Mouse (Mus musculus) CH12.LX (cell line): ENCODE results near the gene Sh2b1. TPM values are rescaled to one million over a fixed set of nuclear protein-coding genes. Genes with fewer than 3 reads are reported as not detected.
A peak's percentile ranks its signal among the peaks of the same experiment; 100 is the strongest.

Source experiments
- DNase-seq: peaks from one replicate; pipeline ENCODE4 v3.0.0-alpha.2; 2013; ENCODE audit errors: extremely low read depth
- H3K27ac ChIP-seq: 2 replicates; pipeline ENCODE4 v1.5.1; 2012; ENCODE audit warnings: low read depth, mild to moderate bottlenecking, control low read depth, moderate library complexity; ENCODE audit not compliant: insufficient read depth
- H3K27me3 ChIP-seq: replicated peaks from 2 replicates; pipeline ENCODE3; 2012; ENCODE audit warnings: inconsistent platforms
- H3K36me3 ChIP-seq, 2 experiments: replicated peaks in 1 of 2; 2 replicates each; pipeline versions ENCODE3 to v1.6.1; 2012; ENCODE audit warnings: inconsistent platforms in 1 of 2, low read length in 1 of 2, mild to moderate bottlenecking in 1 of 2, mixed read lengths in 1 of 2, moderate library complexity in 1 of 2; ENCODE audit not compliant: control insufficient read depth in 1 of 2, insufficient read depth in 1 of 2
- H3K4me1 ChIP-seq, 2 experiments: 2 replicates each; pipeline ENCODE4 v1.6.1; 2012; ENCODE audit warnings: inconsistent platforms in 1 of 2, moderate library complexity in 1 of 2; ENCODE audit not compliant: insufficient read depth in 2 of 2, control insufficient read depth in 1 of 2
- H3K4me2 ChIP-seq: 2 replicates; pipeline ENCODE4 v1.6.1; 2012; ENCODE audit warnings: low read depth, mild to moderate bottlenecking, control low read depth; ENCODE audit not compliant: poor library complexity, insufficient read depth, severe bottlenecking
- H3K4me3 ChIP-seq, 3 experiments: fragments of 150-350 bp in 1 of 3; sonication (generic) in 1 of 3; replicated peaks in 1 of 3; 2 replicates each; pipeline versions ENCODE3 to v1.5.1; 2011 to 2012; ENCODE audit warnings: low read depth in 2 of 3, low read length in 2 of 3, mild to moderate bottlenecking in 2 of 3, moderate library complexity in 2 of 3, control low read depth in 1 of 3, improper control_type of control experiment in 1 of 3, inconsistent platforms in 1 of 3, mixed read lengths in 1 of 3; ENCODE audit not compliant: poor library complexity in 1 of 3
- H3K79me2 ChIP-seq: replicated peaks from 2 replicates; pipeline ENCODE4 v1.6.1; 2012; ENCODE audit warnings: mild to moderate bottlenecking, moderate library complexity; ENCODE audit not compliant: control insufficient read depth, poor library complexity, insufficient read depth, severe bottlenecking; ENCODE audit errors: extremely low read depth
- H3K9ac ChIP-seq: 2 replicates; pipeline ENCODE4 v1.6.1; 2012; ENCODE audit warnings: low read depth, mild to moderate bottlenecking, control low read depth, moderate library complexity; ENCODE audit not compliant: insufficient read depth
- H3K9me3 ChIP-seq: replicated peaks from 2 replicates; pipeline ENCODE3; 2012; ENCODE audit warnings: low read length, inconsistent platforms, mixed read lengths
- BHLHE40 ChIP-seq: IDR thresholded peaks from 2 replicates; pipeline ENCODE4 v1.6.1; 2011; ENCODE audit warnings: mild to moderate bottlenecking, low read depth, low read length, improper control_type of control experiment
- CHD1 ChIP-seq: IDR thresholded peaks from 2 replicates; pipeline ENCODE4 v1.6.1; 2012; ENCODE audit warnings: low read depth, low read length, improper control_type of control experiment, inconsistent platforms
- CTCF ChIP-seq, 2 experiments: IDR thresholded peaks in 1 of 2; conservative IDR thresholded peaks in 1 of 2; 2 replicates each; pipeline ENCODE4 v1.5.1; 2011 to 2012; ENCODE audit warnings: low read depth in 2 of 2, low read length in 2 of 2, improper control_type of control experiment in 1 of 2, inconsistent platforms in 1 of 2, mild to moderate bottlenecking in 1 of 2, moderate library complexity in 1 of 2
- E2F4 ChIP-seq: IDR thresholded peaks from 2 replicates; pipeline ENCODE4 v1.6.1; 2011; ENCODE audit warnings: low read depth, low read length, improper control_type of control experiment; ENCODE audit not compliant: insufficient replicate concordance
- ELF1 ChIP-seq: IDR thresholded peaks from 2 replicates; pipeline ENCODE4 v1.6.1; 2014; ENCODE audit warnings: low read depth, mild to moderate bottlenecking, inconsistent platforms, low read length, improper control_type of control experiment
- EP300 ChIP-seq: IDR thresholded peaks from 2 replicates; pipeline ENCODE4 v1.6.1; 2011; ENCODE audit warnings: low read length, improper control_type of control experiment
- ETS1 ChIP-seq: conservative IDR thresholded peaks from 2 replicates; pipeline ENCODE4 v1.6.1; 2012; ENCODE audit warnings: low read depth, mild to moderate bottlenecking, inconsistent platforms, low read length, improper control_type of control experiment, moderate library complexity
- HCFC1 ChIP-seq: IDR thresholded peaks from 2 replicates; pipeline ENCODE4 v1.6.1; 2012; ENCODE audit warnings: low read depth, mild to moderate bottlenecking, inconsistent platforms, low read length, improper control_type of control experiment
- JUN ChIP-seq: IDR thresholded peaks from 2 replicates; pipeline ENCODE4 v1.6.1; 2011; ENCODE audit warnings: low read depth, mild to moderate bottlenecking, low read length, improper control_type of control experiment, moderate library complexity; ENCODE audit not compliant: insufficient read depth
- JUND ChIP-seq: conservative IDR thresholded peaks from 2 replicates; pipeline ENCODE4 v1.6.1; 2011; ENCODE audit warnings: low read depth, low read length, improper control_type of control experiment
- KAT2A ChIP-seq: IDR thresholded peaks from 2 replicates; pipeline ENCODE4 v1.6.1; 2012; ENCODE audit warnings: low read length, improper control_type of control experiment, inconsistent platforms; ENCODE audit not compliant: insufficient replicate concordance
- MAZ ChIP-seq: IDR thresholded peaks from 2 replicates; pipeline ENCODE4 v1.6.1; 2012; ENCODE audit warnings: low read depth, mild to moderate bottlenecking, inconsistent platforms, low read length, improper control_type of control experiment, moderate library complexity
- NELFE ChIP-seq: IDR thresholded peaks from 2 replicates; pipeline ENCODE4 v1.6.1; 2011; ENCODE audit warnings: low read depth, low read length, improper control_type of control experiment
- PAX5 ChIP-seq: IDR thresholded peaks from 2 replicates; pipeline ENCODE4 v1.6.1; 2012; ENCODE audit warnings: low read length, inconsistent platforms, mixed read lengths
- RCOR1 ChIP-seq: conservative IDR thresholded peaks from 2 replicates; pipeline ENCODE4 v1.6.1; 2012; ENCODE audit warnings: low read depth, mild to moderate bottlenecking, inconsistent platforms, low read length, improper control_type of control experiment
- SIN3A ChIP-seq: IDR thresholded peaks from 2 replicates; pipeline ENCODE4 v1.6.1; 2012; ENCODE audit warnings: low read length, improper control_type of control experiment, inconsistent platforms
- SMC3 ChIP-seq: IDR thresholded peaks from 2 replicates; pipeline ENCODE4 v1.6.1; 2011; ENCODE audit warnings: low read depth, low read length, improper control_type of control experiment
- TCF12 ChIP-seq: IDR thresholded peaks from 2 replicates; pipeline ENCODE4 v1.6.1; 2014; ENCODE audit warnings: low read depth, mild to moderate bottlenecking, inconsistent platforms, low read length, improper control_type of control experiment
- UBTF ChIP-seq: IDR thresholded peaks from 2 replicates; pipeline ENCODE4 v1.6.1; 2012; ENCODE audit warnings: low read depth, mild to moderate bottlenecking, inconsistent platforms, low read length, improper control_type of control experiment, moderate library complexity
- USF1 ChIP-seq: IDR thresholded peaks from 2 replicates; pipeline ENCODE4 v1.6.1; 2014; ENCODE audit warnings: low read depth, mild to moderate bottlenecking, inconsistent platforms, low read length, improper control_type of control experiment
- USF2 ChIP-seq: conservative IDR thresholded peaks from 2 replicates; pipeline ENCODE4 v1.6.1; 2011; ENCODE audit warnings: low read depth, low read length, improper control_type of control experiment
- ZC3H11A ChIP-seq: IDR thresholded peaks from 2 replicates; pipeline ENCODE4 v1.6.1; 2012; ENCODE audit warnings: low read depth, mild to moderate bottlenecking, inconsistent platforms, low read length, improper control_type of control experiment
- ZNF384 ChIP-seq: IDR thresholded peaks from 2 replicates; pipeline ENCODE4 v1.6.1; 2012; ENCODE audit warnings: low read depth, low read length, improper control_type of control experiment, inconsistent platforms
- dilution Hi-C: fragments of 300-500 bp; cut with MboI; formaldehyde crosslinking; loops from 2 replicates; pipeline ENCODE4 v1.14.3; 2020; ENCODE audit warnings: low sequenced_read_pairs; ENCODE audit not compliant: extremely low pct_unique_long_range_greater_than_20kb, extremely low pct_ligation_motif_present
- in situ Hi-C: fragments of 300-500 bp; cut with MboI; formaldehyde crosslinking; loops from 3 replicates; pipeline ENCODE4 v1.14.3; 2019; ENCODE audit warnings: low sequenced_read_pairs, low pct_ligation_motif_present, low pct_unique_long_range_greater_than_20kb, mixed read lengths
- polyA plus RNA-seq: library from polyadenylated mRNA; unstranded; fragments of >175 nt; gene quantifications from 2 replicates; pipeline ENCODE4 v1.2.1, GENCODE M21; 2012; ENCODE audit warnings: low read depth; ENCODE audit not compliant: insufficient read length
- total RNA-seq, 2 experiments: library from RNA; depleted of rRNA; stranded (reverse); fragments of 300-350 nt in 1 of 2; fragments of >200 nt in 1 of 2; gene quantifications; 2 replicates each; pipeline ENCODE4 v1.2.3; 2012 to 2014

Gene Sh2b1
- total and polyA plus RNA-seq, 3 experiments = 5.2 to 31.3 (median 13.4) TPM

DNA sequence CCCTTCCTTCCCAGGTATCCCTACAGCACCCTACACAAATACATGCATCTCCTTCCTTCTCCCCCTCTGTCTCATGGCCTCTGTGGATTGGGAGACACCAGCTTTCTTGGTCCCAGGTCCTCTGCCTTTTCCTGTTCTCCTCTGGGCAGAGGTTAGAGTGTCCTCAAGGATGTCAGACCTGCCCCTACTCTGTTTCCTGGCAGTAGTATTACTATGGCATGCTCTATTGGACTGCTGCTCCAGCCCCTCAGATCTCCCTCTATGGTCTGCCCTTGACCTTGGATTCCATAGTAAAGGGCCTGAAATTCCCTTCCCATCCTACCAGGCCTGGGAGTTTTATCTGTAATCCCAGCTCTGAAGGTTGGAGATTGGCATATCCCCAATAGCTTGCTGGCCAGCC lies 45.1 kb downstream of the Sh2b1 start:
- Histone ChIP-seq H3K9me3 (peaks cover 7% of the 10 kb centered on the region), H3K4me2 (no peak overlapping the region), H3K79me2 (peaks cover 11% of the 10 kb centered on the region; the same call in 1 of the 2 replicates), H3K27ac (no peak overlapping the region), H3K27me3 (no peaks in the 10 kb centered on the region), H3K36me3 (peaks cover 42 to 67% of the 10 kb centered on the region in 2 experiments), H3K4me1 (peaks cover 9 to 42% of the 10 kb centered on the region in 2 experiments), H3K9ac (no peak overlapping the region), H3K4me3 (peak overlapping the region in 1 of 3 experiments; percentile 71)
- in situ Hi-C loops = no loop called here
- DNase-seq = no peak
- dilution Hi-C loops = no loop called here
- TF ChIP-seq ETS1 = no peak
- no peak for TF ChIP-seq E2F4

DNA sequence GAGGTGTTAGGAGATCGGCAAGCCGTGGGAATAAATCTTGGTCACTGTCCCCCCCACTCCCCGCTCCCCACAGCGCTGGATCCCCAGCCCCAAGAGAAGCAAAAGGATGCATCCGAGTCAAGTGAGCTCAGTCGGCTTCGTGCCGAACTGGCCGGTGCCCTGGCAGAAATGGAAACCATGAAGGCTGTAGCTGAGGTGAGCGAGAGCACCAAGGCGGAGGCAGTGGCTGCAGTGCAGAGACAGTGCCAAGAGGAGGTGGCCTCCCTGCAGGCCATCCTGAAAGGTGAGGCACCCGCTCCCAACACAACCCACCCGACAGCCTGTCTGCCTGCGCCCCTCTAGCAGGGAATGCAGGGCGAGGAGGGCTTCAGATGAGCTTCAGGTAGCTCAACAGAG lies 45.7 kb downstream of the Sh2b1 start:
- dilution Hi-C loops (no loop called here), in situ Hi-C loops (no loop called here)
- H3K9me3 ChIP-seq = peaks cover 7% of the 10 kb centered on the region
- TF ChIP-seq SIN3A = no peak
- TF ChIP-seq KAT2A = no peak
- TF ChIP-seq RCOR1 = no peak
- TF ChIP-seq MAZ = no peak
- no peak for TF ChIP-seq UBTF
- no peak for TF ChIP-seq USF2
- TF ChIP-seq EP300 = no peak
- no peak for TF ChIP-seq JUN
- peaks cover 11% of the 10 kb centered on the region; the same call in 1 of the 2 replicates for H3K79me2 ChIP-seq
- H3K27ac ChIP-seq = no peak overlapping the region
- peaks cover 36 to 60% of the 10 kb centered on the region in 2 experiments for H3K36me3 ChIP-seq
- no peak for DNase-seq
- H3K27me3 ChIP-seq = no peaks in the 10 kb centered on the region
- H3K4me1 ChIP-seq = peaks cover 13 to 48% of the 10 kb centered on the region in 2 experiments
- H3K9ac ChIP-seq = peak overlapping the region; percentile 52
- H3K4me3 ChIP-seq = peak overlapping the region; percentile 43 to 75 (median 71)
- H3K4me2 ChIP-seq = peak overlapping the region; percentile 52

GRCm38 (mm10) chr7:126428631-126429502 lies 46.4 kb downstream of the Sh2b1 start, which contains the start of gene Rabep2:
TSS of gene Rabep2 (plus strand) at chr7:126428759.
- Histone ChIP-seq H3K4me1 (peaks cover 13 to 55% of the 10 kb centered on the region in 2 experiments), H3K79me2 (peaks cover 11% of the 10 kb centered on the region; the same call in 1 of the 2 replicates), H3K27ac (peak within 1 kb of the TSS; percentile 60), H3K36me3 (peaks cover 31 to 54% of the 10 kb centered on the region in 2 experiments), H3K4me2 (peak within 1 kb of the TSS; percentile 52), H3K27me3 (no peaks in the 10 kb centered on the region), H3K4me3 (peak within 1 kb of the TSS; percentile 60 to 75 (median 71)), H3K9me3 (peaks cover 7% of the 10 kb centered on the region), H3K9ac (peak within 1 kb of the TSS; percentile 85)
- dilution Hi-C loops = no loop called here
- in situ Hi-C loops = no loop called here
- DNase-seq = peak; percentile 88
- TF ChIP-seq PAX5 (no peak), ELF1 (peak; percentile 98), ZNF384 (no peak), USF1 (no peak), KAT2A (peak; percentile 71; the same call in 1 of the 2 replicates), MAZ (peak; percentile 83; the same call in 1 of the 2 replicates), HCFC1 (peak; percentile 73), NELFE (no peak; the same call in none of the 2 replicates), ZC3H11A (no peak), CTCF (conservative IDR thresholded peaks at IDR 0.05 in 1 of 2, IDR thresholded peaks at IDR 0.05 in 1 of 2; ENCODE audit: low read depth in 2 of 2, low read length in 2 of 2) (no peak), CHD1 (no peak), TCF12 (peak; percentile 58; the same call in 1 of the 2 replicates), USF2 (no peak), SIN3A (peak; percentile 88), BHLHE40 (no peak), JUND (no peak), SMC3 (no peak)
